Mouse (Mus musculus) frontal cortex, postnatal 36 days (tissue): Measurements from ENCODE around the gene Rpgrip1l.

ENCODE experiments used
- DNase-seq, 2 experiments: peaks; one replicate each; pipeline ENCODE4 v3.0.0; 2022; ENCODE audit warnings: low spot score in 2 of 2

The Rpgrip1l gene

GRCm38 (mm10) chr8:91273493-91273892, 39.6 kb downstream of the Rpgrip1l start:
- peak in 1 of 2 experiments; percentile 44 for DNase-seq

- no peak for DNase-seq
Measured at GRCm38 (mm10) chr8:91269374-91269958, 43.6 kb downstream of the Rpgrip1l start.

GRCm38 (mm10) chr8:91264564-91264963, 48.5 kb downstream of the Rpgrip1l start:
- no peak for DNase-seq

GRCm38 (mm10) chr8:91263939-91264338, 49.1 kb downstream of the Rpgrip1l start:
- no peak for DNase-seq

GRCm38 (mm10) chr8:91261598-91261997, 51.5 kb downstream of the Rpgrip1l start:
- DNase-seq: no peak

- no peak for DNase-seq
Measured at GRCm38 (mm10) chr8:91250966-91251365, 62.1 kb downstream of the Rpgrip1l start.

GRCm38 (mm10) chr8:91249758-91250466, 63.1 kb downstream of the Rpgrip1l start:
- DNase-seq: no peak

GRCm38 (mm10) chr8:91245821-91246454, 67.1 kb downstream of the Rpgrip1l start:
- DNase-seq: no peak

- no peak for DNase-seq
Measured at GRCm38 (mm10) chr8:91242721-91243120, 70.3 kb downstream of the Rpgrip1l start.

- no peak for DNase-seq
Measured at GRCm38 (mm10) chr8:91241873-91242519, 71.1 kb downstream of the Rpgrip1l start.

GRCm38 (mm10) chr8:91241371-91241770, 71.7 kb downstream of the Rpgrip1l start:
- DNase-seq: no peak

- DNase-seq: no peak
Measured at GRCm38 (mm10) chr8:91237191-91237590, 75.9 kb downstream of the Rpgrip1l start.

- DNase-seq: no peak
Measured at GRCm38 (mm10) chr8:91234097-91234496, 79.0 kb downstream of the Rpgrip1l start.

GRCm38 (mm10) chr8:91227421-91227841, 85.6 kb downstream of the Rpgrip1l start:
- DNase-seq: peak in 1 of 2 experiments; percentile 16

GRCm38 (mm10) chr8:91224227-91224626, 88.8 kb downstream of the Rpgrip1l start:
- DNase-seq: no peak

GRCm38 (mm10) chr8:91221841-91222240, 91.2 kb downstream of the Rpgrip1l start:
- no peak for DNase-seq

- DNase-seq: no peak
Measured at GRCm38 (mm10) chr8:91218271-91218670, 94.8 kb downstream of the Rpgrip1l start.

- DNase-seq: peak in 1 of 2 experiments; percentile 5
Measured at GRCm38 (mm10) chr8:91217062-91217905, 95.8 kb downstream of the Rpgrip1l start.

GRCm38 (mm10) chr8:91214287-91214686, 98.8 kb downstream of the Rpgrip1l start:
- DNase-seq: no peak

- DNase-seq: no peak
Measured at GRCm38 (mm10) chr8:91212948-91213347, 100.1 kb downstream of the Rpgrip1l start.

GRCm38 (mm10) chr8:91209658-91210057, 103.4 kb downstream of the Rpgrip1l start:
- DNase-seq: no peak
